Mouse (Mus musculus) heart, postnatal 36 days (tissue): ENCODE results near the gene Arhgap6. TPM values are rescaled to one million over a fixed set of nuclear protein-coding genes. Genes with fewer than 3 reads are reported as not detected.

ENCODE experiments used
- DNase-seq, 2 experiments: peaks; one replicate each; pipeline ENCODE4 v3.0.0; 2021 to 2022
- intact Hi-C: fragments of 180-260 bp; cut with DNase I; formaldehyde crosslinking; loops from one replicate; pipeline ENCODE4 v1.15.1; 2025
- total RNA-seq, 2 experiments: library from RNA; stranded (reverse); gene quantifications; 2 replicates each; pipeline ENCODE4 v1.2.3; 2021

The Arhgap6 gene
- total RNA-seq, 2 experiments from 2014 or later = 3.2 to 3.3 TPM

GRCm38 (mm10) chrX:169106048-169106622 is 311.2 kb downstream of the Arhgap6 start:
- intact Hi-C loops = no loop called here
- DNase-seq = no peak

GRCm38 (mm10) chrX:169107372-169107771 is 312.5 kb downstream of the Arhgap6 start:
- intact Hi-C loops = no loop called here
- DNase-seq = no peak

DNA sequence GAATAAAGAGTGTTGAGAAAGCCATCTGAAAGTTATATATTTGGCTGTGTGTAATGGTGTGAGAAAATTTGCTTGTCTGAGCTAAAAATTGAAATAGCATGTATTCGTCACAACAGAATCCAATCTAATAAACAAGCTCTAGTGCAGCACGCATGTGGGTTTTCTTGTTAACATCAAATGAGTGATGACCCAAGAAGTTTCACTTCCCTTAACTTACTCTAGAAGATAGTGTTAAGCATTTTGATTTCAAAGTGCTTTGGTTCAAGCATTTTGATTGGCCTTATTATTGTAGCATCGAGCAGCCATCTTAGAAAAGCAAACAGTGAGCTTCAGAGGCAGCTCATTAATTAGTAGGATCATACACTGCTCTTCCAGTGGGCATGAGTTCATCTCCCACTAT is 315.1 kb downstream of the Arhgap6 start:
- DNase-seq = no peak
- intact Hi-C loops = no loop called here

GRCm38 (mm10) chrX:169112662-169113061 is 317.8 kb downstream of the Arhgap6 start:
- DNase-seq = peak; percentile 21 to 46
- intact Hi-C loops = no loop called here

DNA sequence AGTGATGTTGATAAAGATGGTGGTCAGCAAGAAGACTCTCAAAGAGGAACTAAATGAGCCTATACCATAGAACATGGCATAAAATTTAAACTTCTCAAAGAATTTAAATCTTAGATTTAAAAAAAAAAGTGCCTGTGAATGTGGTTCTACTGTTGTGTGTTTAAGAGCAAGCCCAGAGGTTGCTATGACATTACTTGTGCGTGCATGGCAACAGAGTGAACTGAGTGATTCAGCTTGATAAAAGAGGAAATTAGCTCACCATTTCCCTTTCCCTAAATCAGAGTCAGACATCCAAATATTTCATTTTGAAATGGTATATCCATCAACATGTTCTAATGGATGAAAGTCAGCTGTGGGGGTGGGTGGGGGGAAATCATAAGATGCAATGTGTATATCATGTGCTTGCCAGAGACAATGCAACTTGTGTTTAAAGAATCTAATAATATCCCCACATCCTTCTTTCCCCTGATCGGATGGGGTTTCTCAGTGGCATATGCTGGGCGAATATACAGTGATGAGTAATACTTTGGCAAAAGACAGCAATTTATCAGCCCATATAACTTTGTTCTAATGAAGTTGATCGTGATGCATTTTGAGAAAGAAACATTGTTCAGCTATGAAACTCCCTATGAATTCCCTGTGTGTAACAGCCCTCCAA is 328.3 kb downstream of the Arhgap6 start:
- intact Hi-C loops = no loop called here
- no peak for DNase-seq

- intact Hi-C loops = no loop called here
- DNase-seq = no peak
These were observed 328.9 kb downstream of the Arhgap6 start for GRCm38 (mm10) chrX:169123773-169124151.

DNA sequence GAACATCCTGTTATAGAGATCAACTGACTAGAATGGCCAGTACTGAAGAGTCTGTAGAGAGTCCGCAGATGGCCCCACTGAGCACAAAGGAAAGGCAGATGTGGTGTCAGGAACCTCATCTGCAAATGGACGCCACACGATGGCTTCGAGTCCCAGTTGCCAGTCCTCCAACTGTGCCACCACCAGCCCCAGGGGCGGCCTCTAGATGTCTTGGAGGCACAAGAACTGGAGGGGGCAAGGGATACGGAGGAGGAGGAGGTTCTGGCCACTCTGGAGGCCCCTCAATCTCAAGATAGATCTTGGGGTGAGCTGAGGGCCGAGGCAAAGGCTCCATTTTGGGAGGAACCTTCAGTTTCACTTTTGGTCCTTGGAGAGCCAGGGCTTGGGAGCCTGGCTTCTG is 344.9 kb downstream of the Arhgap6 start:
- intact Hi-C loops = loop anchor here (5.0 kb wide), 1 partner anchor 43 kb away; no protein-coding TSS in a partner anchor
- DNase-seq = no peak

DNA sequence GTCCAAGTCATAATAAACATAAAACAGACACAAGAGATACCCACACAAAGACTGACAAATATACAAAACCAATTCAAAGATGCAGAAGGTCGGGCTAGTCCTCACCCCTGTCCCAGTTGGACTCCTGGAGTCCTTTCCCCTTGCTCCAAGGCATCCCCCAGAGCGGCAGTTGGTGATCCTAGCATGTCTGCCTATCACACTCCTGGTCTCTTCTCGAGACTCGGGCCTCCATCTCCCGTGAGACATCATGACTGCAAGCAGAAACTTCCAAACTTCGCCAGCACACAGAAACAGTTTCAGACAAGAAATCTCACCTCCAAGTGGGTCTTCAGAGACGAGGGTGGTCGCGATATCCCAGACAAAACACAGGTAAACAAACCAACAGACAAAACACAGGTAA is 345.6 kb downstream of the Arhgap6 start:
- intact Hi-C loops = no loop called here

GRCm38 (mm10) chrX:169153805-169154204 is 358.9 kb downstream of the Arhgap6 start:
- no peak for DNase-seq
- intact Hi-C loops = no loop called here

More for the DNA sequence above, 345.6 kb downstream of the Arhgap6 start:
- no peak for DNase-seq

- intact Hi-C loops = no loop called here
- DNase-seq = no peak
These were observed 363.5 kb downstream of the Arhgap6 start for GRCm38 (mm10) chrX:169158385-169158784.

DNA sequence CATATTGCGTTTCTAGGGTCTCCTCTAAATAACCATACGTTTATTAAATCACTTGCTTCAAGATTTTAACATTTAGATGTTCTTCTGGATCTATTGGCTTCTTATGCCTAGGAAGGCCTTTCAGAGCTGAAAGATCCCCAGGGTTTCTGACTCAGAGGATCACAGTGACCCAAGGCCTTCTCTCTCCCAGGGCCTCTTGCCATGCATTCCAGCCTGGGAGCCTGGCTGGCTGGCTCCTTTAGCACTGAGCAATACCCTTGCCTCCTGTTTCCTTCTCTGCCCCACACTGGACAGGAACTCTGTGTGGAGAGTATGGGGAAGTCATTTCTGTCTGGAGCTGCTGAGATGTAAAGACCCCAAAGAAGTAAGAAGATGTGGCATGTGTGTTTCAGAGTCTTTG is 376.1 kb downstream of the Arhgap6 start:
- intact Hi-C loops = no loop called here
- DNase-seq = peak in 1 of 2 experiments; percentile 2

DNA sequence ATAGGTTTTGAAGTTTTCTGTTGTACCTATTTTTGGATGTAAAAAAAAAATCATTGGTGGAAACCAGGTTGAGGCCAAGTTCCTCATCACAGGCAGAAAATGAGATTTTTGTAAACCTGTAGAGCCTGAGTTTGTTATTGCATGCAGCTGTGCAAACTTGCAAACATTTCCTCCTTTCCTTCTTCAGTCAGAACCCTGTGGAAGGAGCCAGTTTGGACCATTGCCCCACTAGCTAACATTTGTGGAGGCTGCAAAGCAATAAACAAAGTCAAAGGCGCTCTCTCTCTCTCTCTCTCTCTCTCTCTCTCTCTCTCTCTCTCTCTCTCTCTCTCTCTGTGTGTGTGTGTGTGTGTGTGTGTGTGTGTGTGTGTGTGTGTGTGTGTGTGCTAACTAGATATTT is 378.9 kb downstream of the Arhgap6 start:
- intact Hi-C loops = no loop called here
- peak; percentile 14 to 17 for DNase-seq

DNA sequence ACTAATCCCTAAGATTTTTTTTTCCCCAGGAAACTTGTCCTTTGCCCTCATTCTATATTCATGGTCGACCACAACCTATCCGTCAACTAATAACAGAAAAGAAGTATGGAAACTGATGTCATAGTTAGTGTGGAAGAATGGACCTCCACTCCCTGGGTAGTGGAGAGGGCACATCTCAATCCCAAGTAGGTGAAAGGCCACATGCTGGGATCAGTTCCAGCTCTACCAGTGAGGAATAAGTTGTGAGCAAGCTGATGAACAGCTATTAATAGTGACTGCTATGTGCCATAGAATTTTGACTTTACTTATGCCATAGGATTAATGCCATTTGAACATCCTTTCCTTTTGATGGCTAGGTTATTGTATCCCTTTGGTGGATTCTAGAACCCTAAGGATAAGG is 383.7 kb downstream of the Arhgap6 start:
- peak; percentile 6 to 7 for DNase-seq

GRCm38 (mm10) chrX:169187100-169187499 is 392.2 kb downstream of the Arhgap6 start, which contains the start of gene Amelx:
TSS of gene Amelx (minus strand) at chrX:169187200.
- no peak for DNase-seq
- intact Hi-C loops = no loop called here

More for the DNA sequence above, 383.7 kb downstream of the Arhgap6 start:
- intact Hi-C loops = no loop called here

DNA sequence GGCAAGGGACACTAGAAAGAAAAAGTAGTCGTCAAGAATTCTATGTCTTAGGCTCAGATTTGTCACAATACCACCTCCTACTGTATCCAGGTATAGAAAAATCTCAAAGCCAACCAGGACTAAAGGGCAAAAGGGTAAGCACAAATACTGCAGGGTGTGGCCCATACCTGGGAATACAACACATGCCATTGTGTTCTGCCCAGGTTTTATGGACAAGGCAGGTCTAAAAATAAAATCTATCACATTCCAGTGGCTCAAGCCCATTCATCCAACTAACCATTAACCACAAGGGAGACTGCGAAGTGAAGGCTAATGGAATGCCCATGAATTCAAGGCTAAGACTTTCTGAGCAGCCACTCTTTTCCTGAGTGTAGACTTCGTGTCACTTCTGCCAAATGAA is 415.1 kb downstream of the Arhgap6 start:
- intact Hi-C loops = no loop called here
- DNase-seq = no peak

DNA sequence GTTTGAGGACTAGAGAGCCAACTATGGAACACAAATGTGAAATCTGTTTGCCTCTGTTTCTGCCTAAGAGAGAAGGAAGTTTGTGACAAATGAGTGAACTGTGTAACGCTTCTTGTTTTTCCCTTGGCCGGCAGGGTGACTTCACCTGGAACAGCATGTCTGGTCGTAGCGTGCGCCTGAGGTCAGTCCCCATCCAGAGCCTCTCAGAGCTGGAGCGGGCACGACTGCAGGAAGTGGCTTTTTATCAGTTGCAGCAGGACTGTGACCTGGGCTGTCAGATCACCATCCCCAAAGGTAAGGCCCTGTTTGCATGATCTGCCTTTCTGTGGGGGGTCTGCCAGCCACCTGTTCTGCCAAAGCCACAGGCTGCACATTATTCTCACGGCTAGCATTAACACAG is 425.2 kb downstream of the Arhgap6 start:
- intact Hi-C loops = no loop called here
- DNase-seq = no peak

DNA sequence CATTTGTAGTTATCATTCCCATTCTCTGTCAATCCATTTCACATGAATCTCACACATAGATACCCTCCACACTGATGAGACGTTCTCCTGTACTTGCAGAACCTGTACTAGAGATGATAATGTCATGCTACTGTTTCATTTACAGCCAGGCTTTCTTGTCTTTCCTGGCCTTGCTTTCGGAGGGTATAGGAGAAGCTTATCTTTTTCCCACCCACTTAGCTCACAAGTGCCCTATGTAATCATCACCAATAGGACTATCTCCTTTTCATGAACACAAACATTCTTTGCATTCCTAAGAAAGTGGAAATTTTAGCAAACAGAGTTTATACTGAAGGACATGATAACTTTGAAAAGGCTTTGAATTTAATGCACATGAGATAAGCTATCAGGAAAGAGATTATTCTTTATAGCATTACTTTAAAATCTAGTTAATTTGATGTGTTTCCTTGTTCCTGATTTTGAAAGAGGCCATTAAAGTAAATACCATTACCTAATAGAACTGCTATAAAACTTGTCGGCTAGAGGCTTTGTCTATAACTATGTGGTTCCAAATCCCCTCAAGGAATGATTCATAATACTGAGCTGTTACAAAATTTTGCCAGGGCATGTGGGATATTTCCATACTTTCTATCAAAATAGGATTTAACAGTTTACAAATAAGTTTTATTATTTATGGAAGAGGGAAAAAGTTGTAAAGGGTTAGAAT is 427.6 kb downstream of the Arhgap6 start:
- no peak for DNase-seq
- intact Hi-C loops = no loop called here

DNA sequence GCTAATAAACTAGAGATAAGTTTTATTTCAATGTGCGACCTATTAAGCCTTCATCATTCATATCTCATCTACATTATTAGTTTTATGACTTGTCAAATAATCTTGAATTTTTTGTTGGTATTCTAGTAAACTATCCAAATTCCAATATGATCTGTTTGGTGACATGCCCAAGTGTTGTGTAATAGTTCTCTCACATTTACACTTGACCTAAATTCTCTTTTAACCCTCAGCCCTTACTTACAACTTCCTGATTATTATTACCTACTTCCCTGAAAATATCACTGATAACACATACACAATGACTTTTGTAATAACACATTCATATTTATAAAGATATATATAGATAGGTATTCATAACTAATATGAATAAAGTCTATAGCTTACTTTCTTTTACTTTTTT is 461.0 kb downstream of the Arhgap6 start:
- intact Hi-C loops = no loop called here
- no peak for DNase-seq

- no peak for DNase-seq
These were observed 461.8 kb downstream of the Arhgap6 start for GRCm38 (mm10) chrX:169256741-169257140.

GRCm38 (mm10) chrX:169261034-169261433 is 466.1 kb downstream of the Arhgap6 start:
- intact Hi-C loops = no loop called here

More at GRCm38 (mm10) chrX:169256741-169257140, 461.8 kb downstream of the Arhgap6 start:
- intact Hi-C loops = no loop called here

DNA sequence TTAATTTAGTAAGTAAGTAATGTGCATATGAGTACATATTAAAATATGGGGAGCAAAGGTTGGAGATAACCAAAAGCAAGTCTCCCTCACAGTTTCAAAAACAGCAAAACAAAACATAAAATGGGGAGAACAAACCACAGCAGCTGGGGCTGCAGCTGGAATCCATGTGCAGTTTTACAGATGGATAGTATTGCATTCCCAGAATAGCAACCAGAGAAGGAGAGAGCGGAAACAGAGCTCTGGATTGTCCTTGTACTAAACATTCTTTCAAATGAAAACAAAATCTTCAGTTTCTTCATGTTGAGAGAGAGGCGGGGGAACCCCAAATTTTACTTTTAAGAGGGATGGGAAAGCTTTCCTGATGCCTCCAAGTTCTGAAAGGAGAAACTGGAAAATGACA is 467.3 kb downstream of the Arhgap6 start:
- DNase-seq = no peak
- intact Hi-C loops = no loop called here

More at GRCm38 (mm10) chrX:169261034-169261433, 466.1 kb downstream of the Arhgap6 start:
- DNase-seq = no peak
